Mouse (Mus musculus) embryo, embryonic 10.5 days (tissue): ENCODE measurements around the gene Rab20.

ENCODE experiments used
- DNase-seq: peaks from one replicate; pipeline ENCODE4 v3.0.0-alpha.2; 2015; ENCODE audit warnings: low spot score

Gene Rab20

DNA sequence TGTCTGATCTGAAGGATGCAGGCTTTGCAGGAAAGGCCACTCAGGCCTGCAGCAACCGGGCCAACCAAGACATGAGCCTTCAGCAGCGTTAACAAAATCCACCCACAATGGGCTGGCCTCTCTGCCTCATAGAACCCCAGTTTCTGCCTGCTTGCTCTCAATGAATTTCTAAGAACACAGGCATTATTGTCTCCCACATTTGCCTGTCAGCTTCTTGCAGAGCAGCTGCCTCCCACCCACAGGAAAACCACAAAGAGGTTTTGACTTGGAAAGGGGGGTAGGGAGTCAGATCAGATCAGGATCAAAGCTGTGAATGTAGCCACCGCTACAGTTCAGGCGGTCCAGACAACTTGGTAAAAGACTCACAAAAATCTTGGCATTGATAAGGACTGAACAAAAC, 25.5 kb downstream of the Rab20 start:
- DNase-seq: no peak

DNA sequence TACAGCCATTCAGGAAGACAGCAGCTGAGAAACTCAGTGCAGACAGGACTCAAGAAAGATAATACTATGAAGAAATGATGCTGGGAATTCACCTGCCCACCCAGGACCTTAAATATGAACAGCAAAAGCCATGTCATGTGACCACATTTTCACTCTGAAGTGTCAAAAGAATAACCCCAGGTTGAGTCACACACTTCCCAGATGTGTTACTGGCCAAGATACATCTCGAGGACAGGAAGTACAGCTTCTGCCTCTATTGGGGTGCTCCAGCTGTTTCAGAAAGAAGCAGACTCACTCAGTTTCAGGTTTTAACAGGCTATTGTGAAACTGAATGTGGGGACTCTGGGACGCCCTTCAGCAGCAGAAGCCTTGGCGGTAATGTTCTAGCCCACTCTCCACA, 26.0 kb downstream of the Rab20 start:
- no peak for DNase-seq

DNA sequence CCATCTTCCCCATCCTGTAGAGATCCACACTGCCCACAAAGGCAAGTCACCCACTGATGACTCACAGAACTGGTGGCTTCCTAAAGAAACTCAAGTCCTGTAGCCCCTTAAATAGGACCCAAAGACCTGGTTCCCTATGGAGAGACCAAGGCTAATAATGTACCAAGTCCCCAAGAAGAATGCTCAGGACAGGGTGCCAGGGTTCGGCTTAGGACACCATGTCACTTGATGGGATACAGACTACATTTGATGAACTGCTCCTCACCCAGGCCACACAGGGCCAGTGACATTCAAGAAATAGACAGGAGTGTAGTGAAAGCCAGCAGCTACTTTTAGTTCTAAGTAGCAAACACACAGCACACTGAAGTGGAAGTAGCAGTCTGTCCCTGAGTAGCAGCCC, 26.4 kb downstream of the Rab20 start:
- DNase-seq: no peak

DNA sequence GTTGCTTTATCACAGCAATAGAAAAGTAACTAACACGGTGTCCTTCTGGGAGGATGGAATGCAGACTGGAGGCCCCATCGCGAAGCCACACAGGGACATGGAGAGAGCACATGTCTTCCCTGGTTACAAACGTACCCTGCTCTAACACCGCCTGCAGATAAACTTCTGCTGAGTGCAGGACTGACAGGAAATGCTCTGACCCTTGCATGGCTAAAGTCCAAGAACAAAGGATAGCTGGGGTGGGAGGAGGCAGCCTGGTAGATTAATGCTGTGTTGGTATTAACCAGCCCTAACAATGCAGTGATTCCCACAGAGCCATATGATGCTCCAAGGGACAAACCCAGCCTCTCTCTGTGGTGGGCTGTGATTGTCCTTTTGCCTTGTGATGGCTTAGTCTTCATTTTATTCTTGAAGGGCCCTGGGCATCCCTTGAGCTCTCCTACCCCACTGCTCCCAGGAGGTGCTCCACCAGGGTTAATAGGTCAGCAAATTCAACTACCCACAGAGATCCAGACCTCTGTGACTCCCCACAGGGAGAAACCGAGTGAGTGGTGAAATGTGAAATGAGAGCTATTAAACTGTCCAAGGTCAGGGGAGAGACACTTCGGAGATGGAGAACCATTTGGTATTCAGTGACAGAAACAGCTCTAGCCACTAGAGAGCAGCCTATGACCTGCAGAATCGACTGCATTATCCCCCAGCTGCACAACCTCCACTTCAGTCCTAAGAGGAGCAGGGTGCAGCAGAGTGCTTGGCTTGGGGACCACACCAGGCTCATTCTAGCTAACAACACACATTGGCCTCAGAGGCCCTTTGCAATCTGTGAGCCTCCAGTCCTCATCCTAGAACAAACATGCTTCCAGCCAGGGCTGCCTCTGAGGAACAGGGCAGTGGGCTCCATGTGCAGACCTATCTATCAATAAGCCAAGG, 28.1 kb downstream of the Rab20 start:
- peak; percentile 70 for DNase-seq

DNA sequence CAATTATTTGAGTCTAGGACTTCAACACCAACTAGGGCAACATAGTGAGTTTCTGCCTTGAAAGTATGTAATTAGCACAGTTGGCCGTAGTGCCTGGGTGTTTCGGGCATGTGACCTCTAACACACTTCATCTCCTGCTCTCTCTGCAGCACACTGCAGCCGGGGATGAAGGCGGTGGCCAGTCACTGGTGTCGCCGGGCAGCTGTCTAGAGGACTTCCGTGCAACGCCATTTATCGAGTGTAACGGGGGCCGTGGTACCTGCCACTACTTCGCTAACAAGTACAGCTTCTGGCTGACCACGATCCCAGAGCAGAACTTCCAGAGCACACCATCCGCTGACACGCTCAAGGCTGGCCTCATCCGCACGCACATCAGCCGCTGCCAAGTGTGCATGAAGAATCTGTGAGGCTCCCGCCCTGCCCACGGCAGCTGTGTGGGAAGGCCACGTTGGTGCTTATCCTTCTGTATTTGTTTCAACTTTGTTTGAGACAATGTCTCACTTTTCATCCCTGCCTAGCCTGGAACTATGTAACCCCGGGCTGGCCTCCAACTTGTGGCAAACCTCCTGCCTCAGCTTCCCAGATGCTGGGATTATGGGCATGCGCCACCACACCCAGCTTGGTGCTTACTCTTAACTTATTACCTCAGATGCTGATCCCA, 30.5 kb downstream of the Rab20 start:
- no peak for DNase-seq

DNA sequence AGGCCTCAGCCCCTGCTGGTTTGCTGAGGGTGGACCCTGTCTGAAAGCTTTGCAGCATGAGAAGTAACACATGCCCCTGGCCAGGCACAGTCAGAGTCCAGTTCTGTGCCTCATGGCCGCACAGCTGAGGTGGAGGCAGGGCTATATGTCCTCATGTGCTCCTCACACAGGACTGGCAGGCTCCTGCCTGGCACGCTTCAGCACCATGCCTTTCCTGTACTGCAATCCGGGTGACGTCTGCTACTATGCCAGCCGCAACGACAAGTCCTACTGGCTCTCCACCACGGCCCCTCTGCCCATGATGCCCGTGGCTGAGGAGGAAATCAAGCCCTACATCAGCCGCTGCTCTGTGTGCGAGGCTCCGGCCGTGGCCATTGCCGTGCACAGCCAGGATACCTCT, 32.7 kb downstream of the Rab20 start:
- no peak for DNase-seq

DNA sequence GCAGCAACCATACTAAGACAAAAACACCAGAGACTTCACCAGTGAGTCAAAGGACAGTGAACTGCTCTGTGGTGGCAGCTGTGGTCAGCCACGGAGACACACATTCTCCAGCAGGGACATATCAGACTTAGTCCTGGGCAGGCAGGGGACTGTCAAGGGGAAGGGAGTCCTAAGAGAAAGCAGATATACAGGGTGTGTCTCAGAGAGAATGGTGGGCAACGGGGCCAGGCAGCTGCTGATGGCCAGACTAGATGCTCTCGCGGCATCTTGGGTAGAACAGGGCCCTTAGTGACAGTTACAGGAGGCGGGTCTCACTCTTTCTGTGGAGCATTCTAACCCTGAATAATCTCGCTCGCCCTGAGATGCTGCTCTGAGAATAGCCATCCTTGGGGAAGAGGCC, 34.3 kb downstream of the Rab20 start:
- no peak for DNase-seq

DNA sequence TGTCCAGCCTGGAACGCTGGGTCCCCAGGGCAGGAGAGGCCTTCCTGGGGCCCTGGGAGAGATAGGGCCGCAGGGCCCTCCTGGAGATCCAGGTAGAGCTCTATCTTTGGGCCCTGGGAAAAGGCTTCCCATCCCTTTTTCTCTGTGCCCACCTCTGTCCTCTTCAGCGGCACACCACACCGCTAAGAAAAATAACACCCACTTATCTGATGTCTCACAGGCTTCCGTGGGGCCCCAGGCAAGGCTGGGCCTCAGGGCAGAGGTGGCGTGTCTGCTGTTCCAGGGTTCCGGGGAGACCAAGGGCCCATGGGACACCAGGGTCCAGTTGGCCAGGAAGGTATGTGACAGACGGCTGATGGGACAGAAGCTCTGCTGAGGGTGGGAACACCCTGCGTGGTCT, 34.9 kb downstream of the Rab20 start:
- no peak for DNase-seq

DNA sequence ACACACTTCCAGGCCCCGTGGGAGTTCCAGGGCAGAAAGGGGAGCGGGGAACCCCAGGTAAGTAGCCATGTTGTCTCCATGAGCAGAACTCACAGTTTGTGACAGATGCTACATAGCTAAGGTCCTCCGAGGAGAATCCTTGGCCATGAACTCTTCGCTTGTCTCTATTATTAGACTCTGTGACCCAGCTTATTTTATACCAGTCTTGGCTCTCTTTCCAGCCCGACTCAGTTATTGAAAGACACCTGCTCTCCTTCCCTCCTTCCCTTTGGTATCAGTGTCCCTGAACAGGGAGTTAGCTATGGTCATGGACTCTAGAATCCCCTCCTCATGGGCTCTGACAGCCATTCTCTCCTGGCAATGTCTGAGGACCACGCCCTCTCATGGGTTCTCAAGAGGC, 37.2 kb downstream of the Rab20 start:
- no peak for DNase-seq

DNA sequence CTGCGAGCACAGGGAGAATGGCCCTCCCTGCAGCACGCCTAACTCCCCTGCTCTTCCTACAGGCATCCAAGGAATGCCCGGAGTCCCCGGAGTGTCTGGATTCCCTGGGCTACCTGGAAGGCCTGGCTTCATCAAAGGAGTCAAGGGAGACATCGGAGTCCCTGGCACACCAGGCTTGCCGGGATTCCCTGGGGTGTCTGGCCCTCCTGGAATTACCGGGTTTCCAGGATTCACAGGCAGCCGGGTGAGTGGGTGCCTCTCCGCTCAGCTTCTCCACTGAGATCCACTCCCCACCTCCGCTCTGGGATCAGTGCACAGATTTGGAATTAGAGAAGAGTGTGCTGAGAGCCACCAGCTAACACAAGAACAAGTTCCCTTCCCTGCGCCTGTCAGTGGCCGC, 40.6 kb downstream of the Rab20 start:
- DNase-seq: no peak

DNA sequence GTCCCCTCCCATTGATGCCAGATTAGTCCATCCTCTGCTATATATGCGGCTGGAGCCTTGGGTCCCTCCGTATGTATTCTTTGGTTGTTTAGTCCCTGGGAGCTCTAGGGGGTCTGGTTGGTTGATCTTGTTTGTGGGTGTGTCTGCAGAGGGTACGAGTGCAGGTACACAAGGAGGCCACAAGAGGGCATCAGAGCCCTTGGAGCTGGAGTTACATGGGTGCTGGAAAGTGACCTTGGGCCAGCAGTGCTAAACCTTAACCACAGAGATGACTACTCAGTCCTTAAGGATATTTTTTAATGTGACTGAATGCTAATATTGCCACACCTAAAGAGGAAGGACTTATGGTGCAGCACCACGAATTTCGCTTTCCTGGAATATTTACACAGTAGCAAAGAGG, 47.8 kb downstream of the Rab20 start:
- peak; percentile 51 for DNase-seq

DNA sequence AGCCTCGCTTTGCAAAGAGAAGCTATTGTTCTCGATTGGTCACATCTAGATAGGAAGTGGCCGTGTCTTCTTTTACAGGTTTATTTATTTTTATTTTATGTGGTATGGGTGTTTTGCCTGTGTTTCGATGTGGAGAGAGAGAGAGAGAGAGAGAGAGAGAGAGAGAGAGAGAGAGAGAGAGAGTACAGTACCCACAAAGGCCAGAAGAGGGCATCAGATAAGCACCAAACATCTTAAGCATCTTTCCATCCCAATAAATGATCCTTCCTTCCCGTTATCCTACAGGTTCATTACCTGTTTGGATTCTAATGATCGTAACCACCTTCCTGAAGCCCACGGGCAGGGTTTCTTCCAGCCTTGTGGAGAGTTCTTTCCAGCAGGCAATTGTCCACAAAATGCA, 55.4 kb downstream of the Rab20 start:
- DNase-seq: peak; percentile 30

DNA sequence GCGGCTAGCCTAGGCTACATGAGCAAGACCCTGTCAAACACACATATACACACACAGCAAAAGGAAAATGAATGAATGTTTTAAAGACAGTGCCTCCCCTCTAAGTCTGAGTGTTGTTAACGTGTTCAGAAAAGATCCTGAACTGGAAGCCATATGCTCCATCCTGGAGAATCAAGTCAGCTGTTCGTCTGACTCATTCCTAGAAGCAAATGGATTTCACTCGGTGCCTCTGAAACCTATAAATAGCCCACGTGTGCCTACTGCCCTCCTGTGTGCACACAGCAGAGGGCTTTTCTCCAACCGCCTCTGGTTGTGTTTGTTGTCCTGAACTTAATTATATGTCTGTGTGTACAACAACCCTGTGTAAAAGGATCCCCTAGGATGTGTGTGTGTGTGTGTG, 56.5 kb downstream of the Rab20 start:
- no peak for DNase-seq

DNA sequence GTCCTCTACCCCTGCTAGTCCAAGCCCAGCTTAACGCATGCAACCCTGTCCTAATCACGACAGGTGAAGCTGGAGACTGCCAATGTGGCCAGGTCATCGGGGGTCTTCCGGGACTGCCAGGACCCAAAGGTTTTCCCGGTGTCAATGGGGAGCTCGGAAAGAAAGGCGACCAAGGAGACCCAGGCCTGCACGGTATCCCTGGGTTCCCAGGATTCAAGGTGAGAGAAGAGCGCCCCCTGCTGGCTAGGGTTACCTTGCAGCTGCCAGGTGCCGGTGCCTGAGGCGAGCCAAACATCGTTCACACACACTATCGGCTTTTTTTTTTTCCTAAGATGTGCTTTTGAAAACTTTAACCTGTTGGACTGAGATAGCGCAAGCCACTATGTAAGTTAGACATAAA, 57.4 kb downstream of the Rab20 start:
- DNase-seq: peak; percentile 69

DNA sequence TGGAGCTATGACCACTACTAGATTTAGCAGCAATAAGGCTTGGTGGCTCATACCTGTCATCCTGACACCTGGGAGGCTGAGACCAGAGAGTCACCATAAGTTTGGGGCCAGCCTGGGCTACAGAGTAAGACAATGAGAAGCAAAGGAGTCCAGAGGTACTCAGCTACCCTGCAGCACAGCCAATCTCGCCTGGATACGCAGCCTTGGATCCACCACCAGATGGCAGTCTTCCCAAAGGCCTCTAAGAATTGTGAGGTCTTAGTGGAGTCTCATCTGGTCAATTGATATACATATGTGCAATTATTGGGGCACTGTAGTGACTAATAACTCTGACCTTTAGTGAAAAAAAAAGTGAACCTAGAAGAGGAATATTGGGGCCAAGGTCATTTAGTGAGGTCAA, 58.9 kb downstream of the Rab20 start:
- DNase-seq: peak; percentile 83

DNA sequence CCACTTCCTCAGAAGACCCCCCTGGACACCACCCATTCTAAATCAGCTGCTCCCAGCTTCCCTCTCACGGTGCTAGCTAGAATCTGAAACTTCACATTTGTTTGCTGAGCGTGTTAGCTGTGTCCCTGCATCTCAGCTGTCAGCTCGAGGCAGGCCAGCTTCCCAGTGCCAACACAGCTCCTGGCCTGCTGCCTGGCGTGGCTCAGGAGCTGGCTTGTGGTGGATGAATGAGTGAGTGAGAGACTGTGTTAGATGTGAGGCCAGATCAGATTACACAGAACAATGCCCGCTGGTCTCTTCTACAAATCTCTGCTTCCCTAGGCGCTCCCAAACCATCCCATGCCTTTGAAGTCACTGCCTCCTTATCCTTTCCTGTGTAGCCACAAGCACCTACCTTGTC, 59.3 kb downstream of the Rab20 start:
- DNase-seq: no peak

DNA sequence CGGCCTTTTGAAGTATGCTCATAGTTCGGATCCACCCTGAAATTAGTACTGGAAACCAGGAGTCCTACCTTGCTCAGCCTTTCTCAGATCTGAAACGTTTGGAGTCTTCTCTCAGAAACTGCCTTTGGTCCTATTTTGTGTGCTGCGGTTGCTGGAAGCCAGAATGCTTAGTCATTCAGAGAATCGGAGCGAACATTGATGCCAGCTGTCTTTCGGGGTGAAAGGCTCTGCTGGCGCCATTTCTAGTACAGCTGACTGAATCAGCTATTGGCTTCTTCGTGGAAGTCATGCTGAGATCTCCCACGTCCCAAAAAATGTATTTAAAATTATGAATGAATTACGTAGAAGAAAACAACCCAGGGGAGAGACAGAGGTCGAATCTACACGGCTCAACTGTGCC, 60.7 kb downstream of the Rab20 start:
- DNase-seq: no peak

DNA sequence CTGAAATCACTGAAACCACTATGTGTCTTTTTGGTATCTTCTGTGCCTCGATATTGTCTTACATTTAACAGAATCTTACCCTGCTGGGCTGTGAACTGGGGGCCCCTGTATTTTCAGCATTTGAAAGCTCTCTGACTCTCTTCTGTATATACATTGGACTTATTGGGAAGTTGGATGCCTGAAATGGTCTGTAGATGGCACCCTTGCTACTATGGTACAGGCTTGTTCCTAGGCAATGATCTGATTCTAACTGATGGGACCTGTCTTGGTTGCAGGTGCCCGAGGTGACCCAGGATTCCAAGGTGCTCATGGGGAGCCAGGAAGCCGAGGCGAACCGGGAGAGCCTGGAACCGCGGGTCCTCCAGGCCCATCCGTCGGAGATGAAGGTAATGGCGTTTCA, 63.4 kb downstream of the Rab20 start:
- DNase-seq: no peak

DNA sequence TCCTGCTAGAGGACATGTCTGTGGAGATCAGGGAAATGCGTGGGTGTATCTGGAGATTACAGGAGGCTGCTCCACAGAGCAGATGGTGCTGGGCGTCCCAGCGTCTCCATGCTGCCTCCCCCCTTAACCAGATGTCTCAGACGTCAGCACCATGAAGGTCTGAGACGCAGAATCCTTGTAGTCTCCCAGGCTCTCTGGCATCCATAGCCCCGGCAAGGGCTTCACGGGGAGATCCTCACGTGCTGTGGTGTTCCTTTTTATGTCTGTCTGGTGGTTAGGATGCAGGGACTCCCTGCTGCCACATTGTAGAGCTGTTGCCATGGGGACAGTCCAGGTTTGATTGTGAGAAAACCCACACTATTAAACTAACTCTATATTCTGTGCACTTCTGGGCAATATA, 64.2 kb downstream of the Rab20 start:
- DNase-seq: no peak

DNA sequence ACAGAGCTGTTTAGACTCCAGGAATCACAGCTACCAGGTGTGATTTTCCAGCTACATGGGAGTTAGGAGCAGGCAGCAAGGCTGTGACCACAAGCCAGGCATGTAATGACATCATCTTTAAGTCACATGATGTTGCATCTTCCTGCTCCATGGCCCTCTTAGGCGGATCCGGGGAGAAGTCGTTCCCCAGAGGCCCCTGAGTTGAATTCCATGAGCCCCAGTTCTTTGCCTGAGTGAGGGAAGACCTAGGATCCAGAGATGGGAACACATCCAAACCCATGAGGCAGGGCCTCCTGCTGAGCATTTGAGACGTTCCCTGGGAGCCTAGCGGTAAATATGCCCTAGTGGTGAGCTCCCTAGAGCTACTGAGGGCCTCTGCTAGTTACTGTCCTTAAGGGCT, 66.1 kb downstream of the Rab20 start:
- DNase-seq: no peak

DNA sequence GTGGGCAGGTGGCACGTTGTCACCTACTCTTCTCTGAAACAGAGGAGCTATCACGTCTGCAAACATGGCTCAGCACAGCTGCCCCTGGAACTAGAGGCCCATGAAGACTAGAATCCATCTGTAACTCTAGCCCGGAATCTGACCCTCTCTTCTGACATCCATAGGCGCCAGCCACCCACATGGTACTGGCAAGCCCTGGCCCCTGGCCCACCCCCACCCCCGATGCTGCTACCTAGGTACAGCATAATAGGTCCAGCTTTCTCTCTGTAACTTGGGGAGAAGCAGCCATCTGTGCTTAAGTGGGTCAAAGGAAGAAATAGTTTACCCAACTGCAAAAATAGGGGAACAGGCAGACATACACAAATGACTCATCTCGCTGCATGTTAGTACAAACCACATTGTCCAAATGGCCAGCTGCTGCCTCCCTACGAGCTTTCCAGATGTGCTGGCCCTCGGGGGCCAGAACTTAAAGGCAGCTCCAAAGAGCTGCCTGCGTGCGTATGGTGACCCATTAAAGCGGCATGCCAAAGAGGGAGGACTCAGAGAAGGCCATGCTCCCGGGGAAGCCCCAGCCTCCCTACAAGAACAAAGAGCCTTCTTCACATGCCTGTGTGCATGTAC, 66.9 kb downstream of the Rab20 start:
- DNase-seq: no peak

DNA sequence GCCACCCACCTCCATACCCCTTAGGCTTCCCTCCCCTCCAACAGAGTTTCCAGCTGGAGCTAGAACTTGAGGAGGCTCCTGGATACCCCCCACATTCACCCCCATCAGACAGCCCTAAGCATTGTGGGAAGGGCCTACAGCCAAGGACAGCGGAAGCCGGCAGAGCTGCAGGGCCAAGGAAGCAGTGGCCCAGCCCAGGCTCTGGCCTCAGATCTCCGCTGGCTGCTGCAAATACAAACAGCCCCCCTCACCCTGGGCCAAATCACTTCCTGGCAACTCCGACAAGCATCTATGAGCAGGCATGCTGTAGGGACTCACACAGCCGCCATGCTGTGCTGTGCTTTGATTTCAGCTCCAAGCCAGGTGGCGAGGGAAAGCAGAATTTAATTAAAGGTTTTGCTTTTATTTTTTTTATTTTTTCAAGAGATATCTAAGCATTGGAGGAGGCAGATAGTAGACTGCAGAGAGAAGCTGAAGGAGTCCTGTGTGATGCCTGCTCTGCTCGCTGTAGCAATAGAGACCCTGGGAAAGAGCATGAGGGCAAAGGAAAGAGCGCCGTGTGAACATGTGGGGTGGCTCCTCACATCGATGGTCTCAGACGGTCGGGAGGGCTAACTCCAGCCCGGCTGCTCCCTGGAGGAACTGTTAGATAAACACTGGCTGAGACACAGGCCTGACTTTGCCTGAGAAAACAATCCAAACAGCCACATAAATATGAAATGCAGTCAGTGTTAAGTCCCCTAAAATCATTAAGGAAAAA, 72.6 kb downstream of the Rab20 start:
- peak; percentile 37 for DNase-seq

DNA sequence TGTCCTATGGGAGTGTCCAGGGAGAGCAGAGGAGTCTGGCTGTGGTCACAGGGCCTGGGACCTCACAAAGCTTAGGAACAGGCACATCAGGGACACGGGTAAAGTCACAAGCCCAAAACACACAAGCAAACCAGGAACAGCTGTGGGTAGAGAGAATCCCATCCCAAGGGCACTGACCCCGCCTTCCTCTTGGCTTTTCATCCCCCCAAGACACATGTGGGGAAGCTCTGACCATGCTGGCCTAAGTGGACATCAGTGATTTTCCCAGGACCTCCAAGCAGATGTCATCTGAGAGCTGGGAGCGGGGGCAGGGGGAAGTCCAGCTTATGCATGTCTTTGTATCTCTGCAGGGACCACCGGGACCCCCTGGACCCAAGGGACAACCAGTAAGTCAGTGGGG, 73.9 kb downstream of the Rab20 start:
- no peak for DNase-seq
